ENCODE assay signal across 8 mouse cellular contexts in the genomic region with DNA sequence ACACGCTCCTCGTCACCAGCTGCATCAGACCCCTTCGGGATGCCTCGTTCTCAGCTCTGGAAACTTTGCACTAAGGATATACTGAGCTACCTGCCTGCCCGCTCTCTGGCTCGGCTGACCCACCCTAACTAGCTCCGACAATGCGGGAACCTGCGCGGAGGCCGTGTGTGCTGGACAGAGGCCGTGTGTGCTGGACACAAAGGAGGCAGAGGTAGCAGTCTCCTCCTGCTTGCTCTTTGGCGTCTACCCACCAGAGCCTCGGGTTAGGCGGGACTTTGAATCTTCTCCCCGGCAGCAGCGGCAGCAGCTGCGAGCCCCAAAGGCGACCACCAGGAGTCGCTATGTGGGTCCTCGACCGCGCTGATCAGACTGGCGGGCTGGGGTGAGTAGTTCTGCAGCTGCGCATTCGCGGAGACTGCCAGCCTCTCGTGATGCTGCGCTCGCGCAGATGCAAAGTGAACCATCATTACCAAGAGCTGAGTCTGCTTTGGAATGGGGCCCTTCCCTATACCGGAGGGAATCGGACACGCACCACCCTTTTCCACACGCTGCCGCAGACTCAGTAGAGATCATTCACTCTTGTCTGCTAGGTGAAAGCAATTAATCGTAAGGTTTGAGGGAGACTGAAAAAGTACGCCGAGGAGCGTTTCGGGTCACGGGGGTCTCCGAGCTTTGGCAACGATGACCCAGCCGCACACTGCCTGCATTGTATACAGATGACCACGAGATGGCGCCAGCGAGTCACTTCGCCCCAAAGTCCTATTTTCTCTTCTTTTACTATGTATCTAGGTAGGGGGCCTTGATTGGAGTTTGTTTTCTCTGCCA. TPM values are rescaled to one million over a fixed set of nuclear protein-coding genes. Genes with fewer than 3 reads are reported as not detected.
DNase-seq lines count a peak whose midpoint lies in the region; ATAC-seq lines count a peak whose summit lies in the region.

No protein-coding gene starts in this region.

- no peaks in the 10 kb centered on the region for H3K9me3 ChIP-seq in hindbrain, embryonic 14.5 days (ENCODE audit: control insufficient read depth, low read length)

- peak; percentile 96 for DNase-seq in T-cell, adult 2 months (ENCODE audit: low spot score)
- DNase-seq in cerebellum, postnatal 25 days, result peak; percentile 89 to 91
- peak; percentile 79 to 90 for DNase-seq in frontal cortex, postnatal 25 days (ENCODE audit: low spot score in 2 of 2)
- DNase-seq in hindbrain, embryonic 14.5 days (ENCODE audit: low spot score), result peak; percentile 89
- DNase-seq in layer of hippocampus, postnatal 36 days, result peak; percentile 86 to 92
- peak; percentile 91 for DNase-seq in lung, postnatal 25 days (ENCODE audit: low spot score)
- DNase-seq in retina, embryonic 14.5 days (ENCODE audit: low spot score), result peak; percentile 93
- peak; percentile 95 for DNase-seq in thymus, postnatal 36 days

- H3K4me3 ChIP-seq in hindbrain, embryonic 14.5 days (replicated peaks; ENCODE audit: low read length), result peak overlapping the region; percentile 44

- H3K9ac ChIP-seq in hindbrain, embryonic 14.5 days, result peak overlapping the region; percentile 62

- under 1% methylated on average over 49 of the region's 49 CpGs for WGBS in hindbrain, embryonic 14.5 days

- peak overlapping the region; percentile 87 for H3K27ac ChIP-seq in hindbrain, embryonic 14.5 days

- 0 out of 2 replicates have a peak, but pooled peaks cover 3% of the 10 kb centered on the region for H3K4me1 ChIP-seq in hindbrain, embryonic 14.5 days (replicated peaks; ENCODE audit: control insufficient read depth, insufficient read depth, low read length)

- H3K4me2 ChIP-seq in hindbrain, embryonic 14.5 days (replicated peaks), result peak overlapping the region; percentile 66

- H3K36me3 ChIP-seq in hindbrain, embryonic 14.5 days (replicated peaks; ENCODE audit: control insufficient read depth, insufficient read depth), result no peaks in the 10 kb centered on the region

- peak; percentile 98 for ATAC-seq in hindbrain, embryonic 14.5 days (ENCODE audit: low FRiP score)

- H3K27me3 ChIP-seq in hindbrain, embryonic 14.5 days (ENCODE audit: control insufficient read depth, insufficient read depth, low read length), result peaks cover 10% of the 10 kb centered on the region; the same call in 1 of the 2 replicates

RNA-seq across cellular contexts. Expression of gene Hist2h2bb, which starts 8.5 kb away (rescaled TPM):
- polyA plus RNA-seq in hindbrain, embryonic 14.5 days (2014; fragmentation: Nextera tagmentation; extraction: Ambion mirVana), result 4.1 and 4.7 TPM in 2 replicates
- 100 to 1,000 TPM; 120 TPM for total RNA-seq in layer of hippocampus, postnatal 36 days (2021)

RNA-seq across cellular contexts. Expression of gene Hist2h3b, which starts 9.6 kb away (rescaled TPM):
- 11.2 and 12.3 TPM in 2 replicates for polyA plus RNA-seq in hindbrain, embryonic 14.5 days (2014; fragmentation: Nextera tagmentation; extraction: Ambion mirVana)
- 10 to 100 TPM; 42.9 to 45.4 TPM for total RNA-seq in layer of hippocampus, postnatal 36 days (2021)

RNA-seq across cellular contexts. Expression of gene Hist2h4, which starts 14.9 kb away (rescaled TPM):
- 2.9 and 6.0 TPM in 2 replicates for polyA plus RNA-seq in hindbrain, embryonic 14.5 days (2014; fragmentation: Nextera tagmentation; extraction: Ambion mirVana)
- total RNA-seq in layer of hippocampus, postnatal 36 days (2021), result 10 to 100 TPM; 27.7 to 30.4 TPM

RNA-seq across cellular contexts. Expression of gene Fcgr1, which starts 15.8 kb away (rescaled TPM):
- 1.8 and 3.1 TPM in 2 replicates for polyA plus RNA-seq in hindbrain, embryonic 14.5 days (2014; fragmentation: Nextera tagmentation; extraction: Ambion mirVana)
- total RNA-seq in layer of hippocampus, postnatal 36 days (2021), result 1 to 10 TPM; 2.4 to 2.5 TPM

RNA-seq across cellular contexts. Expression of gene Hist2h3c1, which starts 31.5 kb away (rescaled TPM):
- polyA plus RNA-seq in hindbrain, embryonic 14.5 days (2014; fragmentation: Nextera tagmentation; extraction: Ambion mirVana), result 0.18 and 1.6 TPM in 2 replicates
- not detected for total RNA-seq in layer of hippocampus, postnatal 36 days (2021)

Comparison
In these comparisons a context has a peak if more than half of its experiments do, and no peak if none do; other contexts are left out.
1. Peak in every context shown above with its lines: DNase-seq, ATAC-seq, H3K4me3 ChIP-seq and H3K27ac ChIP-seq.